Mouse (Mus musculus) layer of hippocampus, postnatal 25 days (tissue): Measurements from ENCODE around the gene Olfr998. TPM values are rescaled to one million over a fixed set of nuclear protein-coding genes. Genes with fewer than 3 reads are reported as not detected.
"Not testable (repeated sequence)": the region's sequence is repeated elsewhere in the genome, so short reads cannot be mapped to it uniquely, and the experiment has no call there.

Experiments
- DNase-seq, 2 experiments: peaks; one replicate each; pipeline ENCODE4 v3.0.0; 2022; ENCODE audit warnings: mixed read lengths in 2 of 2, low spot score in 1 of 2; ENCODE audit errors: extremely low spot score in 1 of 2
- total RNA-seq, 2 experiments: library from RNA; stranded (reverse); gene quantifications; 2 replicates each; pipeline ENCODE4 v1.2.3; 2021

Gene Olfr998
- not detected for total RNA-seq

- DNase-seq: not testable (repeated sequence)
These were observed at the start of gene Olfr998 for GRCm38 (mm10) chr2:85588648-85589047. Gene Olfr998, plus strand, starts transcription at chr2:85588948.

GRCm38 (mm10) chr2:85554806-85555205 lies 33.9 kb upstream of the Olfr998 start:
- no peak for DNase-seq

- no peak for DNase-seq
These were observed 28.5 kb upstream of the Olfr998 start for GRCm38 (mm10) chr2:85560226-85560625.

- DNase-seq: peak in 1 of 2 experiments; percentile 22
These were observed 27.6 kb upstream of the Olfr998 start for GRCm38 (mm10) chr2:85561187-85561586.

- no peak for DNase-seq
These were observed 9.8 kb upstream of the Olfr998 start, which contains the start of gene Olfr996 for GRCm38 (mm10) chr2:85578915-85579314. Gene Olfr996, plus strand, starts transcription at chr2:85579215.

- no peak for DNase-seq
These were observed 23.1 kb downstream of the Olfr998 start, which contains the start of gene Olfr1000 for GRCm38 (mm10) chr2:85611803-85612202. Gene Olfr1000, minus strand, starts transcription at chr2:85611903.

Other genes with a start within 250 kb of the Olfr998 start
- not detected for gene Olfr987, start 249.6 kb upstream of the Olfr998 start, total RNA-seq
- gene Olfr988, start 225.7 kb upstream of the Olfr998 start, total RNA-seq: not detected
- gene Olfr992, start 179.5 kb upstream of the Olfr998 start, total RNA-seq: not detected
- gene Olfr993, start 174.1 kb upstream of the Olfr998 start, total RNA-seq: not detected
- gene Olfr994, start 152.5 kb upstream of the Olfr998 start, total RNA-seq: not detected
- not detected for gene Olfr995, start 145.3 kb upstream of the Olfr998 start, total RNA-seq
- under 1 TPM; 0.20 to 0.21 TPM for gene 4833423E24Rik, start 69.9 kb upstream of the Olfr998 start, total RNA-seq
- gene Olfr996, start 9.7 kb upstream of the Olfr998 start, total RNA-seq: not detected
- gene Olfr1000, start 23.0 kb downstream of the Olfr998 start, total RNA-seq: not detected
- not detected for gene Olfr1002, start 61.8 kb downstream of the Olfr998 start, total RNA-seq
- not detected for gene Olfr154, start 75.5 kb downstream of the Olfr998 start, total RNA-seq
- gene Olfr1006, start 89.8 kb downstream of the Olfr998 start, total RNA-seq: not detected
- not detected for gene Olfr1008, start 100.5 kb downstream of the Olfr998 start, total RNA-seq
- not detected for gene Olfr1009, start 126.5 kb downstream of the Olfr998 start, total RNA-seq
- gene Olfr1012, start 173.8 kb downstream of the Olfr998 start, total RNA-seq: not detected
- not detected for gene Olfr1013, start 178.2 kb downstream of the Olfr998 start, total RNA-seq
- not detected for gene Olfr1014, start 183.8 kb downstream of the Olfr998 start, total RNA-seq
- not detected for gene Olfr1015, start 193.1 kb downstream of the Olfr998 start, total RNA-seq
- gene Olfr1016, start 213.6 kb downstream of the Olfr998 start, total RNA-seq: not detected
- not detected for gene Olfr1018, start 229.5 kb downstream of the Olfr998 start, total RNA-seq